Mouse (Mus musculus) heart, postnatal 14 days (tissue): ENCODE data around the gene Lpar6. TPM values are rescaled to one million over a fixed set of nuclear protein-coding genes. Genes with fewer than 3 reads are reported as not detected.

Experiments
- DNase-seq, 2 experiments: peaks; one replicate each; pipeline ENCODE4 v3.0.0; 2021 to 2022
- intact Hi-C: fragments of 180-260 bp; cut with DNase I; formaldehyde crosslinking; loops from one replicate; pipeline ENCODE4 v1.15.1; 2025
- long read RNA-seq, 2 experiments: library from polyadenylated mRNA; stranded (forward); transcript quantifications; one replicate each; pipeline ENCODE4 v2.0.0; 2021
- total RNA-seq, 2 experiments: library from RNA; stranded (reverse); gene quantifications; 2 replicates each; pipeline ENCODE4 v1.2.3; 2021

Gene Lpar6
- 1 to 10 TPM; 4.0 TPM for total RNA-seq
- long read RNA-seq, experiment 1, full-length matches to known transcripts = 22 of 22 reads
- long read RNA-seq, experiment 1, partial matches to known transcripts = 0 of 22 reads
- long read RNA-seq, experiment 1, other reads (novel, unspliced or antisense) = 0 of 22 reads
- long read RNA-seq, experiment 2, full-length matches to known transcripts = 27 of 27 reads
- long read RNA-seq, experiment 2, partial matches to known transcripts = 0 of 27 reads
- long read RNA-seq, experiment 2, other reads (novel, unspliced or antisense) = 0 of 27 reads

GRCm38 (mm10) chr14:73237848-73238321, at the start of gene Lpar6:
TSS of gene Lpar6 (plus strand) at chr14:73237895.
- intact Hi-C loops = loop anchor here (2.0 to 5.0 kb wide), 3 partner anchors 36 to 95 kb away; no protein-coding TSS in a partner anchor
- DNase-seq = peak; percentile 56 to 68

GRCm38 (mm10) chr14:73199058-73199457, 38.6 kb upstream of the Lpar6 start:
- intact Hi-C loops = no loop called here
- DNase-seq = no peak

GRCm38 (mm10) chr14:73201447-73201846, 36.2 kb upstream of the Lpar6 start:
- intact Hi-C loops = loop anchor here (5.0 kb wide), 1 partner anchor 36 kb away; the partner anchor contains the start of gene Lpar6
- DNase-seq = no peak

GRCm38 (mm10) chr14:73204016-73204415, 33.7 kb upstream of the Lpar6 start:
- no peak for DNase-seq
- intact Hi-C loops = loop anchor here (5.0 kb wide), 1 partner anchor 33 kb away; the partner anchor contains the start of gene Lpar6

GRCm38 (mm10) chr14:73209262-73209661, 28.4 kb upstream of the Lpar6 start:
- peak; percentile 11 to 12 for DNase-seq
- intact Hi-C loops = no loop called here

GRCm38 (mm10) chr14:73210196-73210595, 27.5 kb upstream of the Lpar6 start:
- no peak for DNase-seq
- intact Hi-C loops = no loop called here

GRCm38 (mm10) chr14:73211477-73211876, 26.2 kb upstream of the Lpar6 start:
- DNase-seq = no peak
- intact Hi-C loops = no loop called here

- DNase-seq = peak; percentile 13 to 46
- intact Hi-C loops = no loop called here
Observed at GRCm38 (mm10) chr14:73217062-73217461, 20.6 kb upstream of the Lpar6 start.

- intact Hi-C loops = no loop called here
- DNase-seq = no peak
Observed at GRCm38 (mm10) chr14:73222316-73222970, 15.3 kb upstream of the Lpar6 start.

GRCm38 (mm10) chr14:73226346-73226745, 11.3 kb upstream of the Lpar6 start:
- intact Hi-C loops = no loop called here

GRCm38 (mm10) chr14:73226849-73227248, 10.8 kb upstream of the Lpar6 start:
- intact Hi-C loops = no loop called here
- no peak for DNase-seq

More at GRCm38 (mm10) chr14:73226346-73226745, 11.3 kb upstream of the Lpar6 start:
- no peak for DNase-seq

- peak in 1 of 2 experiments; percentile 24 for DNase-seq
- intact Hi-C loops = no loop called here
Observed at GRCm38 (mm10) chr14:73231286-73231982, 6.3 kb upstream of the Lpar6 start.

- intact Hi-C loops = loop anchor here (5.0 kb wide), 2 partner anchors 32 to 57 kb away; no protein-coding TSS in a partner anchor
- DNase-seq = no peak
Observed at GRCm38 (mm10) chr14:73234468-73235031, 3.1 kb upstream of the Lpar6 start.

GRCm38 (mm10) chr14:73238498-73239250, 979 bp downstream of the Lpar6 start:
- intact Hi-C loops = loop anchor here (2.0 to 5.0 kb wide), 3 partner anchors 36 to 96 kb away; no protein-coding TSS in a partner anchor
- DNase-seq = peak; percentile 31 to 45

- peak in 1 of 2 experiments; percentile 23 for DNase-seq
- intact Hi-C loops = loop anchor here (2.0 to 5.0 kb wide), 3 partner anchors 37 to 96 kb away; no protein-coding TSS in a partner anchor
Observed at GRCm38 (mm10) chr14:73239291-73239690, 1.6 kb downstream of the Lpar6 start.

GRCm38 (mm10) chr14:73239857-73240256, 2.2 kb downstream of the Lpar6 start:
- intact Hi-C loops = loop anchor here (2.0 to 5.0 kb wide), 3 partner anchors 38 to 97 kb away; no protein-coding TSS in a partner anchor
- DNase-seq = no peak

GRCm38 (mm10) chr14:73244061-73244597, 6.4 kb downstream of the Lpar6 start:
- intact Hi-C loops = no loop called here

GRCm38 (mm10) chr14:73250056-73250455, 12.4 kb downstream of the Lpar6 start:
- intact Hi-C loops = no loop called here
- DNase-seq = no peak

More at GRCm38 (mm10) chr14:73244061-73244597, 6.4 kb downstream of the Lpar6 start:
- DNase-seq = no peak

GRCm38 (mm10) chr14:73252276-73252675, 14.6 kb downstream of the Lpar6 start:
- no peak for DNase-seq
- intact Hi-C loops = no loop called here
